Mouse (Mus musculus) gastrocnemius, postnatal 4 days (tissue): ENCODE results near the gene Mybpc2. TPM values are rescaled to one million over a fixed set of nuclear protein-coding genes. Genes with fewer than 3 reads are reported as not detected.

ENCODE experiments used
- DNase-seq, 2 experiments: peaks; one replicate each; pipeline ENCODE4 v3.0.0; 2021 to 2022; ENCODE audit warnings: low spot score in 2 of 2, mixed read lengths in 2 of 2
- total RNA-seq, 2 experiments: library from RNA; stranded (reverse); gene quantifications; 2 replicates each; pipeline ENCODE4 v1.2.3; 2021

Gene Mybpc2
- total RNA-seq, 2 experiments from 2014 or later, result 438 to 552 TPM

GRCm38 (mm10) chr7:44547725-44548124 is 23.3 kb upstream of the Mybpc2 start:
- no peak for DNase-seq

- no peak for DNase-seq
Measured at GRCm38 (mm10) chr7:44547041-44547440, 22.6 kb upstream of the Mybpc2 start.

GRCm38 (mm10) chr7:44546274-44546673 is 21.8 kb upstream of the Mybpc2 start:
- no peak for DNase-seq

- no peak for DNase-seq
Measured at GRCm38 (mm10) chr7:44543071-44543470, 18.6 kb upstream of the Mybpc2 start.

- no peak for DNase-seq
Measured at GRCm38 (mm10) chr7:44542555-44542954, 18.1 kb upstream of the Mybpc2 start.

GRCm38 (mm10) chr7:44538756-44539624 is 14.5 kb upstream of the Mybpc2 start:
- DNase-seq, result no peak

- no peak for DNase-seq
Measured at GRCm38 (mm10) chr7:44537496-44537895, 13.0 kb upstream of the Mybpc2 start.

GRCm38 (mm10) chr7:44537009-44537408 is 12.6 kb upstream of the Mybpc2 start:
- DNase-seq, result no peak

GRCm38 (mm10) chr7:44536590-44536968 is 12.1 kb upstream of the Mybpc2 start:
- no peak for DNase-seq

- no peak for DNase-seq
Measured at GRCm38 (mm10) chr7:44535657-44536589, 11.5 kb upstream of the Mybpc2 start.

GRCm38 (mm10) chr7:44534656-44535441 is 10.4 kb upstream of the Mybpc2 start:
- no peak for DNase-seq

GRCm38 (mm10) chr7:44534242-44534641 is 9.8 kb upstream of the Mybpc2 start:
- peak in 1 of 2 experiments; percentile 8 for DNase-seq

GRCm38 (mm10) chr7:44533746-44534045 is 9.2 kb upstream of the Mybpc2 start:
- DNase-seq, result no peak

GRCm38 (mm10) chr7:44532918-44533745 is 8.7 kb upstream of the Mybpc2 start:
- DNase-seq, result no peak

- DNase-seq, result peak in 1 of 2 experiments; percentile 8
Measured at GRCm38 (mm10) chr7:44531946-44532732, 7.7 kb upstream of the Mybpc2 start, which contains the start of gene Spib. Spib (minus strand) TSS chr7:44532071.

GRCm38 (mm10) chr7:44531207-44531606 is 6.8 kb upstream of the Mybpc2 start:
- DNase-seq, result no peak

GRCm38 (mm10) chr7:44530507-44530906 is 6.1 kb upstream of the Mybpc2 start:
- no peak for DNase-seq

- no peak for DNase-seq
Measured at GRCm38 (mm10) chr7:44529518-44529917, 5.1 kb upstream of the Mybpc2 start.
